Mouse (Mus musculus) cerebral cortex, adult 2 months (tissue): ENCODE data around the gene Fcgrt.

Experiments
- WGBS: fragments of 180-500 bp; shearing (Covaris S2); methylation state at CpG from one replicate; pipeline ENCODE4 v1.1.7; 2018; 5-methylcytosine and 5-hydroxymethylcytosine counted together

The Fcgrt gene

DNA sequence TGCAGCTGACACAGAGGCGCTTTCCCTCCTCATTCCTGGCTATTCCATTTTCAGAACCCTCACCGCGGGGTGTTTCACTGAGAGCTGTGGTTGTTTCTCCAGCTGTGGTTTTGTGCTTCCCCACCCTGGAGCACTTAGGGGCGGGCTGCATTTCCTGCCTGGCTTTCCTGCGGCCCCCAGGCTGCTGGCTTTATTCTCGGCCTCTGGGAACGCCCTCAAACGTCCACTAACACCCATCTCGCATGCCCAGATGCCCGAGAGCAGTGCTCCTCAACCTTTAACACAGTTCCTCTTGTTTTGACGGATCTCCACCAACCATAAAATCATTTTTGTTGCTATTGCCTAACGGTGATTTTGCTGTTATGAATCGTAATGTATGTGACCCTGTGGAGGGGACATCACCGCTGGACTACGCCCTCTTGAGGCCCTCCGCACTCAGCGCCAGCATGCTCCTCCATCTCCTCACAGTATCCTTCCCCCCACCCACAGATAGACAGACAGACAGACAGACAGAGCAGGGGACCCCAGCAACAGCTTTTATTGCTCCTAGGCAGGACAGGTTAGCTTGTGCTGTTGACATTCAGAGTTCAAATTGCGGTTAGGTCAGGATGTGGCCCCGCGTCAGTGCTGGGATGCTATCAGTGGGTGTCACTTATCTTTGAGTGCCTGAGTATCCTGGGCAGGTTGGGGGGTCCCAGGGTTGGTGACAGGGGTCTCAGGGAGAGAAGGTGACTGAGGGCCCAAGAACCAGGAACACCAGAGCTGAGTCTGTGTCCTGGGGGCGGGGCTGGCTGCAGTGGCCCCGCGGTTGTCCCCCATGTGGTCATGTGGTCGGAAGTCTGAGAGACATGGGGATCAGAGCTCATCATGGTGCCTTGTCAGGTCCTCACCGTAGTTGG, 21.0 kb downstream of the Fcgrt start:
- 62% methylated on average over 25 of the region's 25 CpGs for WGBS

DNA sequence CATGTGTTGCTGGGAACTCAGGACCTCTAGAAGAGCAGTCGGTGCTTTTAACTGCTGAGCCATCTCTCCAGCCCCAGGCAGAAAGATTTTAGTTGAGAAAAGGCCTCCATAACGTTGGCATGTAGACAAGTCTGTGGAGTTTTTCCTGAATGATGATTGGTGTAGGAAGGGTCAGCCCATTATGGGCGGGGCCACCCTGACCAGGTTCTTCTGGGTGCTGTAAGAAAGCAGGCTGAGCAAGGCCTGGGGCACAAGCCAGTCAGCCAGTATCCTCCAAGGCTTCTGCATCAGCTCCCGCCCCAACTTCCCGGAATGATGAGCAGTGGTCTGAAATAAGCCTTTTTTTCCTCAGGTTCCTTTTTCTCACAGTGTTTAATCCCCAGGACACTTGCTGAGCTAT, 22.6 kb downstream of the Fcgrt start:
- 56% methylated on average over 5 of the region's 5 CpGs for WGBS

DNA sequence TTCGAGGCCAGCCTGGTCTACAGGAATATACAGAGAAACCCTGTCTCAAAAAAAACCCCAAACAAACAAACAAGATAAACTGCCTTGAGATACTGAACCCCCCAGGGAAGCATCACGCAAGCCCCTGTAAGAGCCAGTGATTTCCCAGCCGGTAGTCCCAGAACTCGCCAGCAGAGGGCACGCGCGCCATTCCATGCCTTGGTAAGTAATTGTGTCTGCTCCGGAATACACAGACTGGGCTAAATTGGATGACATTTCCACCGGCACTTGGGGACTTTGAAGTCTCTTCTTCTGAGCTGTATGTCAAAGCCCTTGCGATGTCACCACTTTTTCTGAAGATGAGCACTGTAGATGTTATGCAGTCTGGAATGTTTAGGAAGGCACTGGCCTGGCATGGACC, 23.8 kb downstream of the Fcgrt start:
- under 1% methylated on average over 10 of the region's 10 CpGs for WGBS

GRCm38 (mm10) chr7:45078513-45078912, 25.1 kb downstream of the Fcgrt start:
- 42% methylated on average over 9 of the region's 9 CpGs for whole genome bisulfite sequencing

DNA sequence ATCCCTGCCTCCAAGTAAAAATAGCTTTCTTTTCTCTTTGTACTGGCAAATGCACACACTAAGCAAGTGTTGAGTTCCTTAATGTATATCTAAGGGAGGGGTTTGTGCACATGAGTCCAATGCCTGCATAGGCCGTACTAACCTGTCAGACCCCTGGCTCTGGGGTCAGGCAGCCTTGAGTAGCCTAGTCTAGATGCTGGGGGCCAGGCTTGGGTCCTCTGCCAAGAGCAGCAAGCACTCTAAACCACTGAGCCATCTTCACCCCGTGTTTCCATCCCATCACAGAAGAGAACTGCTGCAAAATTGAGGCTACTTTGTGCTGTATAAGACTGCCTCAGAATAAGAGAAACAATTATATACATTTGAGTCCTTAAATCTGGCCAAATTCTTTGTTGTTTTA, 25.8 kb downstream of the Fcgrt start:
- 79% methylated on average over 2 of the region's 2 CpGs for WGBS

- WGBS = 91% methylated on average over 14 of the region's 14 CpGs
These were observed 26.3 kb downstream of the Fcgrt start for GRCm38 (mm10) chr7:45077322-45077721.

DNA sequence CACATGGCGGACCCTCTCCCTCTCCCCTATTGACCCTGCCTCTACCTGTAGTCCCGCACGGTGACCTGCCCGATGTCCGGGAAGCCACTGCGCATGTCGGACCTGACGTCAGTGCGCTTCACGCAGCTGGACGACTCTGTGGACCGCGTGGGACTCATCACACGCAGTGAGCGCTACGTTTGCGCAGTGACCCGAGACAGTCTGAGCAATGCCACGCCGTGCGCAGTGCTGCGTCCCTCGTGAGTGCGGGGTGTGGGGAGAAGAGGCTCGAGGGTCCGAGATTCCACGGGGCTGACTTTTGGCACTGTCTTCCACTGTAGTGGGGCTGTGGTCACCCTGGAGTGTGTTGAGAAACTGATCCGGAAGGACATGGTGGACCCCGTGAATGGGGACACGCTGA, 27.1 kb downstream of the Fcgrt start:
- WGBS = 87% methylated on average over 30 of the region's 30 CpGs

- WGBS = 55% methylated on average over 4 of the region's 4 CpGs
These were observed 28.2 kb downstream of the Fcgrt start for GRCm38 (mm10) chr7:45075405-45075804.

DNA sequence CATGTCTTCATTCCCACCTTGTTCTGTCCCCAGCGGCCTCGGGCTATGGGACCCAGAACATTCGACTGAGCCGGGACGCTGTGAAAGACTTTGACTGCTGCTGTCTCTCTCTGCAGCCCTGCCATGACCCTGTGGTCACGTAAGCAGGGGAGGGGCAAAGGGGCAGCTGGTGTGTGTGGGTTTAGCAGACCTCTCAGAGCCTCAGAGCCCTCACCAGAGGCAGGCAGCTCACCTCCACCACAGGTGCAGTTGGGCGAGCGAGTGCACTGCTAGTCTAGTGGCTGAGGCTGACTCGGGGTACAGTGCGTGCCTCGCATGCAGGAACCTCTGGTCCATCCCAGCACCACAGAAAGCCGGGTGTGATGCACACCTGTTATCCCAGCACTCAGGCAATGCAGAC, 29.7 kb downstream of the Fcgrt start:
- WGBS = 93% methylated on average over 12 of the region's 12 CpGs

DNA sequence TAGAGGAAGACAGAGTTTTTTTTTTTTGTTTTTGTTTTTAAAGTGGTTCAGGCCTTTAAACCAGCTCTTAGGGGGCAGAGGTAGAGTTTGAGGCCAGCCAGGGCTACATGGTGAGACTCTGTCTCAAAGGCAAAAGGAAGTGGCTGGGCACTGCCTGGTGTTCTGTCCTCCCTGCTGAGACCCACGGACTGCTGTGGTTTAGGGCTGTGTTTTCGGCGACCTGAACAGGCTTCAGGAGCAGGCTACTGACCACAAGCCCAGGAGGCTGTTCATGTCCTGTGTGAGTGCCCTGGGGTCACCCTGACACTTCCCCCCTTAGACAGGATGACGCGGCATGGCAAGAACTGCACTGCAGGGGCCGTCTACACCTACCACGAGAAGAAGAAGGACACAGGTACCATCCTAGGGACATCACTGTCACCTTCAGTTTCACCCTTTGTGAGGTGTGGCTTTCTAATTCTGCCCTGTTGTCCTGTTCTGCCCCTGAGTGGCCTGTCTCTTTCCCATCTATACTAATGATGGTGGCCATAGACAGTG, 30.4 kb downstream of the Fcgrt start:
- 83% methylated on average over 7 of the region's 7 CpGs for WGBS

DNA sequence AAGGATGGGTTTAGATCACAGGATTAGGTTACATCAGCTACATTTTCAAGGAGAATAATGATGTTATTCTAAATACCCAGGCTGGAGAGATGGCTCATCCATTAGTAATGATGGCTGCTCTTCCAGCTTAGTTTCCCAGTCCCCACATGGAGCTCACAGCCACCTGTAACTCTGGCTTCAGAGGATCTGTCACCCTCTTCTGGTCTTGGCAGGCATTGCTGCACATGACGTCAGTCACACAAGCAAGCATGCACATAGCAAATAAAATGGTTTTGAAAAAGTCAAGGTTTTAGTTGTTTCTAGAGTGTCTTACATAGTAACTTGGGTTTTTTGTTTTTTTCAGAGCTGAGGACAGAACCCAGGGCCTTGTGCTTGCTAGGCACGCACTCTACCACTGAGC, 31.4 kb downstream of the Fcgrt start:
- WGBS = 74% methylated on average over 2 of the region's 2 CpGs

DNA sequence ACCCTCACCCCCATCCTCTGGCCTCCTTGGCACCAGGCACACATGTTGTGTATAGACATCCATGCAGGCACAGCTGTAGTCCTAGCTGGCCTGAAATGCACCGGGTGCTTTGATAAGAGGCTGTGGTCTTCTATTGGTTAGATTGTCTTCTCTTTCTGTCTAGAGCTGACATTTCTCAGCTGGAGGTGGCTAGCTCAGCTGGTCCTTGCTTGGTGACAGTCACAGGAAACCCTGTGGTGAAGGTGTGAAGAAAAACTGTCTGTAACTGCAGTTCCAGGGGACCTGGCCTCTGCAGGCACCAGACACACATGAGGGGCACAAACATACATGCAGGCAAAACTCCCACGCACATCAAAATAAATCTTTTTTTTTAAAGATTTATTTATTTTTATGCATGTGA, 34.0 kb downstream of the Fcgrt start:
- WGBS = 83% methylated on average over 2 of the region's 2 CpGs

DNA sequence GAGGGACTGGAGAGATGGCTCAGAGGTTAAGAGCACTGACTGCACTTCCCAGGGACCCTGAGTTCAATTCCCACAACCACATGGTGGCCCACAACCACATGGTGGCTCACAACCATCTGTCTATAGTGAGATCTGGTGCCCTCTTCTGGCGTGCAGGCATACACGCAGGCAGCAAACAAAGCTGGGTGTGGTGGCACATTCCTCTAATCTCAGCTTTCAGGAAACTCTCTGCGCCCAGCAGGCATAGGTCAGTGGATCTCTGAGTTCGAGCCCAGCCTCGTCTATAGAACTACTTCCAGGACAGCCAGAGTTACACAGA, 35.7 kb downstream of the Fcgrt start:
- 32% methylated on average over 5 of the region's 5 CpGs for WGBS

GRCm38 (mm10) chr7:45067190-45067999, 36.3 kb downstream of the Fcgrt start:
- 86% methylated on average over 4 of the region's 4 CpGs for WGBS

- under 1% methylated on average over 31 of the region's 31 CpGs for WGBS
These were observed 41.3 kb downstream of the Fcgrt start, which contains the start of the genes Nosip and Prrg2 for GRCm38 (mm10) chr7:45062239-45062835. Nosip (plus strand) TSS chr7:45062429. Prrg2 (minus strand) TSS chr7:45062677.

- WGBS = 15% methylated on average over 11 of the region's 11 CpGs
These were observed 42.0 kb downstream of the Fcgrt start for GRCm38 (mm10) chr7:45061532-45062075.

DNA sequence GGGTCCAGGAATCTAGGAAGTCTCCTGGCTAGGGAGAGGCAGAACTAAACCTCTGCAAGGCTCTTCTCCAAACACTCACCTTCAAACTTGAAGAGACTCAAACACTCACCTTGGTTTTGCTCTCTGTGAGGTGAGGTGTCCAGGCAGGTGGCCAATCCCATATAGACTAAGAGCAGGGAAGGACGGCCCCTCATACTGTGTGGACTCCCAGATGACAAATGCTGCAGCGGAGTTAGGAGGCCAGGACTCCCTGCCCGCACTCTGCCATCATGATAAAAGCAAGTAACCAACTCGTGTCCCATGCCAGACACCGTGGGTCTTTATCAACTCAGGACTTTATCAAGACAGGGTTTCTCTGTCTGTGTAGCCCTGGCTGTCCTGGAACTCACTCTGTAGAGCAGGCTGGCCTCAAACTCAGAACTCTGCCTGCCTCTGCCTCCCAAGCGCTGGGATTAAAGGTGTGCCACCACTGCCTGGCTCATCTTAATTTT, 43.0 kb downstream of the Fcgrt start:
- 94% methylated on average over 6 of the region's 6 CpGs for WGBS

GRCm38 (mm10) chr7:45058607-45059571, 44.8 kb downstream of the Fcgrt start:
- 75% methylated on average over 10 of the region's 10 CpGs for WGBS

- 76% methylated on average over 14 of the region's 14 CpGs for WGBS
These were observed 47.2 kb downstream of the Fcgrt start for GRCm38 (mm10) chr7:45056329-45056971.

GRCm38 (mm10) chr7:45053931-45054510, 49.6 kb downstream of the Fcgrt start:
- 2% methylated on average over 33 of the region's 33 CpGs for WGBS
